Mouse (Mus musculus) ZHBTc4 (cell line): ENCODE measurements around the gene Tdrd12.

ENCODE experiments used
- DNase-seq: peaks from one replicate; pipeline ENCODE4 v3.0.0-alpha.2; 2011; ENCODE audit warnings: low read depth, low spot score

Tdrd12 gene

GRCm38 (mm10) chr7:35447996-35448846 lies 89.3 kb downstream of the Tdrd12 start, which contains the start of gene Slc7a9:
TSS of gene Slc7a9 (plus strand) at chr7:35448796.
- DNase-seq: peak; percentile 82

DNA sequence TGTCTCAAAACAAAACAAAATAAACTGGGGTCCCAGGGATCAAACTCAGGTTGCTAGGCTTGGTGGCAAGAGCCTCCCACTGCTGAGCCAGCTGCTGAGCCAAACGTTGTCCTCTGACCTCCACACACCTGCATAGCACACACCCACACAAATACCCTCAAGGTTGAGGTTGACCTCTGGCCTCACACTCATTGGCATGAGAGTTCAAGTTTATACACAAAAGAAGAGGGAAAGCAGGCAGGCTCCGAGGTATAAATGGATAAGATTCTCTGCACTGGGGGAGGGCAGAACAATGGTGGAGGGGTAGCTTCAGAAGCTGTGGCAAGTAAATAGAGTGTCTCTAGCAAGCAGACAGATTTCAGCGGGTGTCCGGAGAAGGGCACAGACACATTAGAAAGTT lies 90.0 kb downstream of the Tdrd12 start:
- peak; percentile 69 for DNase-seq

- DNase-seq: peak; percentile 67
These were observed 102.3 kb downstream of the Tdrd12 start for GRCm38 (mm10) chr7:35435266-35435665.

DNA sequence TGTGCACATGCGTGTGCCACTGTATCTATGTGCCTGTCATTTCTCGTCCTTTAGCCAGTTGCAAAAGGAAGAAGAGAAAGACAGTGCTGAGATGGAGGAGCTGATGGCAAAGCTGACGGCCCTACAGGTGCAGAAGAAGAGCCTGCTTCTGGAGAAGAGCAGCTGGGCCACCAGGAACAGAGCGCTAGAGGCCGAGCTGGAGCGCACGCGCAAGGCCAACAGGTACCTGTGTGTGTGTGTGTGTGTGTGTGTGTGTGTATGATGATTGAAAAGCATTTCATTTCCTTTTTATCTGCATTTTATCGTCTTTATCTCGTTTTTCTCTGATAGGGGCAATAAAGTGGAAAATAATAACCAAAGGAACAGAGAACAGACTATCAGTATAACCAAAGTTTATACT lies 109.4 kb downstream of the Tdrd12 start:
- DNase-seq: no peak

DNA sequence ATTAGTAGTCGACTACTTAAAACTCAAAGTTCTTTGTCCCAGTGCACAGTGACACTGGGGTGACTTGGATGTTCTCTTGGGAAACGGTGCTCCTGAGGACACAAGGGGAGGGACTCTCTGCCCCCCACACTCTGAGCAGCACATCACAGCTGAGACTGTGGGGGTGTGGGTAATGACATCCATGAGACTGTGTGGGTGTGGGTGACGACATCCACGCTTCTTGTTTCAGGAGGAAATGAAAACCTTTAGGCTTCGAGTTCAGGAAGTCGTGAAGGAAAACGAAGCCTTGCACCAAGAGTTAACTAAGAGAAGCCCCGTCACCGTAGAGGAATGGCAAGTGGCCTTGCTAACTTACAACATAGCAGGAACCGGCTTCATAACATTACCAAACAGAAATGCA lies 114.5 kb downstream of the Tdrd12 start:
- no peak for DNase-seq
